Mouse (Mus musculus) small intestine, adult 2 months (tissue): ENCODE data around the gene Pttg1ip. TPM values are rescaled to one million over a fixed set of nuclear protein-coding genes. Genes with fewer than 3 reads are reported as not detected.

Experiments used
- H3K27ac ChIP-seq: fragments of 200-500 bp; 2 replicates; pipeline ENCODE4 v1.5.1; 2012; ENCODE audit warnings: low read depth, low read length, control low read depth, inconsistent platforms; ENCODE audit not compliant: insufficient read depth
- H3K27me3 ChIP-seq: fragments of 200-500 bp; 2 replicates; pipeline ENCODE4 v1.6.1; 2012; ENCODE audit warnings: mild to moderate bottlenecking, moderate library complexity, low read length, inconsistent platforms; ENCODE audit not compliant: control insufficient read depth, insufficient read depth
- H3K36me3 ChIP-seq: fragments of 200-500 bp; 2 replicates; pipeline ENCODE4 v1.6.1; 2012; ENCODE audit warnings: mild to moderate bottlenecking, low read length, control low read depth, inconsistent platforms; ENCODE audit not compliant: control insufficient read depth, insufficient read depth
- H3K4me1 ChIP-seq: fragments of 200-500 bp; 2 replicates; pipeline ENCODE4 v1.6.1; 2012; ENCODE audit warnings: low read length, inconsistent platforms, mixed read lengths; ENCODE audit not compliant: control insufficient read depth, insufficient read depth, insufficient read length
- H3K4me3 ChIP-seq: fragments of 200-500 bp; 2 replicates; pipeline ENCODE4 v1.5.1; 2012; ENCODE audit warnings: low read depth, mild to moderate bottlenecking, control low read depth, inconsistent platforms, low read length, moderate library complexity
- CTCF ChIP-seq: fragments of 200-500 bp; IDR thresholded peaks from 2 replicates; pipeline ENCODE4 v1.5.1; 2012; ENCODE audit warnings: low read depth, mild to moderate bottlenecking, control low read depth, inconsistent platforms, low read length, moderate library complexity, mixed read lengths; ENCODE audit not compliant: insufficient replicate concordance, insufficient read length; ENCODE audit errors: extremely low read depth
- POLR2A ChIP-seq: fragments of 200-500 bp; IDR thresholded peaks from 2 replicates; pipeline ENCODE4 v1.6.1; 2012; ENCODE audit warnings: low read depth, mild to moderate bottlenecking, control low read depth, inconsistent platforms, low read length, moderate library complexity
- WGBS: fragments of 180-500 bp; shearing (Covaris S2); methylation state at CpG from one replicate; pipeline ENCODE4 v1.1.7; 2018; 5-methylcytosine and 5-hydroxymethylcytosine counted together
- polyA plus RNA-seq: library from polyadenylated mRNA; depleted of rRNA; stranded (reverse); fragments of >200 nt; gene quantifications from 2 replicates; pipeline ENCODE4 v1.2.3, GENCODE M21; 2012; rRNA removed

Gene Pttg1ip
- polyA plus RNA-seq, result 82.9 and 176 TPM in 2 replicates

DNA sequence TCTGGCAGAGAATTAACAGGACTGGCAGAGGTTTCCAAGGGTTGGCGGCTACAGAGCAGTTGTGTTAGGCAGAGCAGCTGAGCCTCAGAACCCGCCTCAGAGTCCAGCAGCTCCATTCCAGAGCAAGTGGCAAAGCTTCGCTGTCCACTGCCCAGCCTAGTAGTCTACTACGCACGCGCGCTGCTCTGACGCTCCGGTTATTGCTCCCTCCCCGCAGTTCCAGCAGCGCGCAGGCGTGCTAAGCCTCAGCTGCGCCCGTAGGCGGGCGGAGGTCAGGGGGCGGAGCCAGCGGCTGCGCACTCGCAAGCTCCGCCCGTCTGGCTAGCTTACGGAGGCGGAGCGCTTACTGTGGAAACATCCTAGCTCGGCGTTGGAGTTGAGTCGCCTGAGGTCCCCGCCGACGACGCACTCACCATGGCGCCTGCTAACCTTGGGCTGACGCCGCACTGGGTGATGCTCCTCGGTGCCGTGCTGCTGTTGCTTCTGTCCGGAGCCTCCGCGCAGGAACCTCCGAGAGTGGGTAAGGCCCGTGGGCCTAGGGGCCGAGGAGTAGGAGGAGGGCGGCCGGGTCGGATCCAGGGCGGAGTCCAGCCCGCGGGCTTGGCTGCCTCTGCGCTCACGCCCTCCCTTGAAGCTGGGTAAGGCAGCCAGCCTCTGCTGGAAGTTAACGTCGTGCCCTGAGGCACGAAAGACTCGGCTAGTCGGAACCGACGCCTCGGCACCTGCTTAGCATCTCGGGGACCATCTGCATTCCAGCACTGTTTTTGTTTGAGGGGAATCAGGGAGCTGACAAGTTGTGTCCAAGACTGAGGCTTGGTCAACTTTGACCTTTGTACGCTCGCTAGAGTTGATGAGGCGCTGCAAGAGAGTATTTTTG, at the start of gene Pttg1ip:
Gene Pttg1ip, plus strand, starts transcription at position 313 of the 877 bp plus-strand sequence.
- Histone ChIP-seq H3K27ac (peak within 1 kb of the TSS; percentile 93), H3K27me3 (no peaks in the 10 kb centered on the region), H3K36me3 (0 out of 2 replicates have a peak, but pooled peaks cover 2% of the 10 kb centered on the region), H3K4me1 (peaks cover 26% of the 10 kb centered on the region), H3K4me3 (peak within 1 kb of the TSS; percentile 71)
- under 1% methylated on average over 64 of the region's 64 CpGs for WGBS
- TF ChIP-seq POLR2A (peak; percentile 97), CTCF (no peak)

DNA sequence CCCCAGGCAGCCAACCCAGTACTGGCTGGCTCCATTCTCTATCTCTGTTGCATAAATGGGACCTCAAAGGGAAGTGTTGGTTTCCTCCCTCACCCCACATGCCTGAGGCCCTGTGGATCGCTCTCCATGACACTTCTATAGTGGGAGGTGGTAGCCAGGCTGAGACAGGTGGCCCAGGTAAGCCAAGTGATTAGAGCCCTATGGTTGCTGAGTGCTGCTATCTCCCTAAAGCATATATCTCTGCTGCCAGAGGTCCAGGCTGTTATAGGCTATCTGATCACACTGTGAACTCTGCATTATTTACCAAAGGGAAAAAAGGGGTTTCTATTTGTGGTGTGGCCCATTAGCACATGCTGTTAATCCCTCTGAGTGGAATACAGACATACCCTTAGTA, 49.5 kb upstream of the Pttg1ip start:
- Histone ChIP-seq H3K36me3 (no peaks in the 10 kb centered on the region), H3K4me3 (peak overlapping the region; percentile 47; the same call in 1 of the 2 replicates), H3K4me1 (peaks cover 4% of the 10 kb centered on the region; the same call in 1 of the 2 replicates), H3K27ac (no peak overlapping the region), H3K27me3 (no peaks in the 10 kb centered on the region)
- TF ChIP-seq CTCF (no peak), POLR2A (no peak)
- WGBS, result 88% methylated on average over 1 of the region's 1 CpGs

DNA sequence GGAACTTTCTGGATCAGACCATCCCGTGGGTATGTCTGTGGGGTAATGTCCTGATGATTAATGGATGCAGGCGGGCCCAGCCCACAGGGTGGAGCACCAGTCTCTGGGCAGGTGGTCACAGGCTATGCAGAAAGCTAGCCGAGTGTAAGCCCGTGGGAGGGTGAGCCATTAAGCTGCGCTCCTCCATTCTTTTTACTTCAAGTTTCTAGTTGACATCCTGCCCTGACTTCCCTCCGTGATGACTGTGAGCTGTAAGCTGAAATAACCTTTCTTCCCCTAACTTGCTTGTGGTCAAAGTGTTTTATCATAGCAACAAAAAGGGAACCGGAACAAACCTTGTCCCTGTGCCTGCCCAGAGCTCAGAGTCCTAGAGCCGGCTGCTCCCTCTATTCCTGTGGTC, 44.8 kb upstream of the Pttg1ip start:
- H3K36me3 ChIP-seq, result no peaks in the 10 kb centered on the region
- peak overlapping the region; percentile 70 for H3K27ac ChIP-seq
- H3K4me3 ChIP-seq, result no peak overlapping the region
- no peaks in the 10 kb centered on the region for H3K27me3 ChIP-seq
- no peaks in the 10 kb centered on the region for H3K4me1 ChIP-seq
- 65% methylated on average over 8 of the region's 8 CpGs for WGBS
- no peak for TF ChIP-seq POLR2A

DNA sequence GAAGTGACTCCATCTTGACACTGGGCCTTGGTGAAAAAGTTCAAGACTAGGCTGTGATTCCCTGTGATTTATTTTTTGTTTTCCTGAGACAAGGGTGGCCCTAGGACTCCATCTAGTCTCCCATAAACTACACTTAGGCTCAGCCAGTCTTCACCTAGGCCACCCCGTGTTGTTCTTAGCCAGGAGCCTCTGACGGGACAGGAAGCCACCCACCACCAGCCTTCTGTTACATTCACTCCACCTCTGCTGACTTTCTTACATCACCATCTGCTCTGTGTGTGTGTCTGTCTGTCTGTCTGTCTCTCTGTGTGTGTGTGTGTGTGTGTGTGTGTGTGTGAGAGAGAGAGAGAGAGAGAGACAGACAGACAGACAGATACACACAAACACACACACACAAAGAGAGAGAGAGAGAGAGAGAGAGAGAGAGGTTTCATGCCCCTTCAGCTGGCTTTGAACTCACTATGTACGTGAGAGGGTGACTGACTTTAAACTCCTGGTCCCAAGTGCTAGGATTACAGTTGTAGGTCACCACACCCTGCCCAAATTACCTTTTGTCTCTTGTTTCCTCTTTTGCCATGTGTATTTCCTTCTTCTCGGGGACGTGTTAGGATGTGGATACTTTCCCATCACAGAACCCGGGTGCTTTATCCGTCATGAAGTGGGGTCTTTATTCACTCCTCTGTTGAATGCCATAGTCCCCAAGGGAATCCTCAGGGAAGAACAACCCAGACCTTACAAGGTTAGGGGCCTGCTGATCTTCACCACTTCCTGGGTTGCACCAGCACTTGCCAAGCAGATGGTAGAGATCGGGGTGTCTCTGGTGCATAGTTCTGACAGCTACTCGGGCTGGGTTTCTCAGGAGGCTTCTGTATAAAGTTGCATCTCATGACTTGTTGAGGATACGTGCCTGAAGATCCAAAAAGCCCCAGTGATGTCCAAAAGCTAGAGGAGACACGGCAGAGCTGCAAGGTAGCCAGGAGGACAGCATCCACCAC, 44.0 kb upstream of the Pttg1ip start:
- Histone ChIP-seq H3K36me3 (no peaks in the 10 kb centered on the region), H3K27ac (peak overlapping the region; percentile 41; the same call in 1 of the 2 replicates), H3K4me1 (no peaks in the 10 kb centered on the region), H3K4me3 (no peak overlapping the region), H3K27me3 (no peaks in the 10 kb centered on the region)
- 64% methylated on average over 11 of the region's 11 CpGs for WGBS
- TF ChIP-seq POLR2A, result no peak
- no peak for TF ChIP-seq CTCF

DNA sequence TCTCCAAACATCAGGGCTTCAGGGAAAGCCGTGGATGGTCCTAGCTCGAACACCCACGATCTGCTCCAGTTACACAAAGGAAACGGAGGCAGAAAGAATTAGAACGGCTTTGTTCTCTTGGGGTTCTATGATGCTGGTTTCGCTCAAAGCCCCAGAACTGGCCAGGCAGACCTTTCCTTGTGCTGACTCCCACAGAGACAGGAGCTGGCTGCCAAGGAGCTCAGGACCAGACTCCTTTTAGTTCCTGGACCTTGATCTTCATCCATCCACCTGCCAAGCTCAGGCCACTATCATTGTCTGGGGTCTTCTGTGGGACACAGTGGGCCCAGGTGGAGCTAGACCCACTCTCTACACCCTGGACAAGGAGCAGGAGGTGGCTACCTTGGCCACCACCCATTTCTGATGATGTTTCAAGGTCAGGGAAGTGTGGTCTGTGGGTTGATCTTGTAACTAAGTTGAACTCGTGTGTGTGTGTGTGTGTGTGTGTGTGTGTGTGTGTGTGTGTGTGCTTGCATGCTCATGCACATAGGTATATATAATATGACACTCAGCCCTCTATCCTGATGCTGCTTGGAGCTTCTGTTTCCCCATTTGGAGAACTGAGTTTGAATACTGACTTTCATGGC, 42.1 kb upstream of the Pttg1ip start:
- Histone ChIP-seq H3K27me3 (no peaks in the 10 kb centered on the region), H3K4me1 (no peaks in the 10 kb centered on the region), H3K4me3 (no peak overlapping the region), H3K36me3 (no peaks in the 10 kb centered on the region), H3K27ac (no peak overlapping the region)
- 79% methylated on average over 7 of the region's 7 CpGs for WGBS
- no peak for TF ChIP-seq CTCF
- TF ChIP-seq POLR2A, result no peak

DNA sequence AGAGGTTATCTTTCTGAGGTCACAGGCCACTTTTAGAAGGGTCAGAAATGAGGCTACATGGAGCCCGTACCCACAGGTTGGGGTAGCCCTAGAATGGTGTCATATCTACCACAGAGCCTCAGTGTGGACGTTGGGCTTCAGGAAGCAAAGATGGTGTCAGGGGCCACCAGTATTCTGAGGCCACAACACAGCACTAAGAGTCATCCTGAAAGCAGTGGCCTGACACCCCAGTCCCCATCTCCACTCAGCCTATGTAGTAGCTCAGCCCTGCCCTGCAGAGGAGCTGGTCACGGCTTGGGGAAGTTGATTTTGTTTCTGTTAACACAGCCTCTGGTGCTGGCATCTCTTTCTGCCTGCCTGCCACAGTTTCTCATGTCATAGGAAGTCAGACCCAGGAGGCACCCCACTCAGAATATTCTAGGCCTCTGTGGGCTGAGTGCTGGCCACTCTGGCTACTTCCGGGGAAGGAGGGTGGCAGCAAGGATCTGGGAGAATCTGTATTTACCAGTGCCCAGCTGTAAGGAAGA, 40.9 kb upstream of the Pttg1ip start:
- 86% methylated on average over 4 of the region's 4 CpGs for WGBS
- no peak for TF ChIP-seq POLR2A
- TF ChIP-seq CTCF, result no peak
- no peak overlapping the region for H3K27ac ChIP-seq

More for the DNA sequence above, 40.9 kb upstream of the Pttg1ip start:
- no peaks in the 10 kb centered on the region for H3K36me3 ChIP-seq
- H3K4me1 ChIP-seq, result no peaks in the 10 kb centered on the region
- no peak overlapping the region for H3K4me3 ChIP-seq
- no peaks in the 10 kb centered on the region for H3K27me3 ChIP-seq
